Mouse (Mus musculus): ENCODE measurements around the gene Ell. TPM values are rescaled to one million over a fixed set of nuclear protein-coding genes. Genes with fewer than 3 reads are reported as not detected.

The Ell gene
- total RNA-seq, 2 experiments from 2014 or later: 12.5 to 21.8 TPM

DNA sequence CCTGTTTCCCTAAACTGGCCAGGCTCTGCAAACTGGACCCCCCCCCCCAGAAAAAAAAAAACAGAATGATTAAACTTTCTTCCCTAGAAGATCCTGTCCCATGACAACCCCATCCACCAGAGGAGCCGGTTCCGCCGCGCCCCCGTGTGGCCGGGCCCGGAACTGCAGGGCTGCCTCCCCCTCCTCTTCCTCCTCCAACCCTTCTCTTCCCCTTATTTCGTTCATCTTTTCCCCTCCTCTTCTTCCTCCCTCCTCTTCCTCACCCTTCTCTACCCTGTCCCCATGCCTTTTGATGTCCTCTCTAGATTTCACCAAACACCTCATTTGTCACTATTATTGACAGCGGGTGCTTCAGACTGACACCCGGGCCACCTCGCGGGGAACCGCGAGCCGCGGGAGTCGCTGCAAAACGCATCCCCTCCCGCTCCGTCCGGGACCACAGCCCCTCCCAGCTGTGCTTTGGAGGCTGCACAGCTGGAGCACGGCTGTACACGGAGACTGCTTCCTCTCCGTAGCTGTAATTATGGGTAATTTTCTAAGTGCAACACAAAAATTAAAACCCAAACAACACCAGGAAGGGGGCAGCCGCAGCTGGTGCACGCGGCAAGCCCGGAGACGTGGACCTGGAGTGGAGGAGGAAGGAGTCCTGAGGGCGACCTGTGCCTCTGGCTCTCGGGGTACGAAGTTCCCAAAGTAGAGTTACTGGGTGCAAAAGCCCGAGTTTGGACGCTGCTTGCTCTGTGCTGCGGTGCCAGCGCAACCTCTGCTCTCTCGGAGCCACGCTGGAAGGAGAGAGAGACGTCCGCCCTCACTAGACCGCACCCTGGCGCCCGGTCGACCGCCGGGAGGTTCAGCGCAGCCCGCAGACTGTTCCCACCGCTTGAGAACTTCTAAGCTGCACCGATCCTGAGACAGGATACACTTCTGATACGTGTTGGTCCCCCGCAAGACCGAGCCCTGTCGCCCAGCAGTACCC, 71.8 kb downstream of the Ell start:
- peak; percentile 86 for DNase-seq (ENCODE audit: low spot score)

- peak; percentile 90 for DNase-seq (ENCODE audit: low spot score)
Observed at GRCm38 (mm10) chr8:70611849-70612248, 72.6 kb downstream of the Ell start.

DNA sequence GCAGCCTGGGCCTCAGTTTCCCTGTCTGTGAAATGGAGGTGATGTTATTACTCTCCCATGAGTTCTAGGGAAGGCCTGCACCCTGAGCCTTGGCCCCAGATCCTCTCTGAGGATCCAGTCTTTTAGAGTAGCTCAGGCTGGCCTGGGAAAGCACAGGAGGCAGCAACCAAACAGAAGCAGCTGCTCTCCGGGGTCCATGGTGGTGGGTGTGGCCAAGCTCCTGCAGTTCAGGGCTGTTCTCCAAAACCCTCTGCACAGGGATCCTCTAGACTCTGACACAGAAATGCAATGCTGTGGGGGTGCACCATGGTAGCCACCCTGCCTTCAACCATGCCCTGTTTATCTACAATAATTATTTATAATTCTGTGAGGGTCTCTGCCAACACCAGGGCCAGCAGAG, 74.5 kb downstream of the Ell start:
- no peak for DNase-seq (ENCODE audit: low spot score)

DNA sequence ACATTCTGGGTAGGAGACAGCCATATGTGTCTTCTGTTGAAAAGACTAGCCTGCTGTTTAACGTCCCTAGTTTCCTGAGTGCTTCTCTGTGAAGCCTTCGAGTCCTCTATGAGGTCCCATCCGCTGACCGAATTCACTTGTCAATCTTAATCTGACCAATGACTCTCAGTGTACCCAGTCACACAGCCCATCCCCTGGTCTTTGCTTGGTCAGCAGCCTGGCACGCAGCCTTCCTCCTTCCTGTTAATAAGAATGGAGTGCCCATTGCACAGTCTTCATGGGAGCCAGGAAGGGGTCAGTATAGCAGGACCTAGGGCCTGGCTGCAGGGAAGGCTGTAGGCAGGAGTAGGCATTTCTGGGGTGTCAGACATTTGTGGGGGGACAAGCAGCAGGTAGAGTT, 75.2 kb downstream of the Ell start:
- no peak for DNase-seq (ENCODE audit: low spot score)

- no peak for DNase-seq (ENCODE audit: low spot score)
Observed at GRCm38 (mm10) chr8:70615281-70615680, 76.0 kb downstream of the Ell start.

DNA sequence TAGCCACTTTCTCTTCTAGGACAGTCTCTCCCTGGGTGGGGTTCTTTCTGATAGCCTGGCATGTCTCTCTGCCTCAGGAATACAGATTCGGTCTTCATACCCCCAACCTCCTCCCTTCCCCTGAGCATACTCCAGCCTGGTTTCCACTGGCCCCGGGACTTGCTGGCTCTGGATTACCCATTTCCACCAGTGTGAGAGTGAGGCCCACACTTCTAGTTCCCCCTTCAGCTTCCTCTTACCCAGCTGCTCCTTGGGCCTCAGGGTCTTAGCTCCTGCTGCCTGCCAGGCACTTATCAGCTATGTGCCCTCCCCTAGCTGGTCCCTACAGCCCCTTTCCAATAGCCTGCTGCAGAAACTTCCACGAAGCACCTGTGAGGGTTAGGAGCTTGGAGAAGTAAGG, 76.6 kb downstream of the Ell start, which contains the start of gene Lrrc25:
Gene Lrrc25 (plus strand): TSS at position 262 of the 400 bp plus-strand sequence.
- DNase-seq (ENCODE audit: low spot score): no peak

GRCm38 (mm10) chr8:70616645-70617044, 77.4 kb downstream of the Ell start:
- no peak for DNase-seq (ENCODE audit: low spot score)

DNA sequence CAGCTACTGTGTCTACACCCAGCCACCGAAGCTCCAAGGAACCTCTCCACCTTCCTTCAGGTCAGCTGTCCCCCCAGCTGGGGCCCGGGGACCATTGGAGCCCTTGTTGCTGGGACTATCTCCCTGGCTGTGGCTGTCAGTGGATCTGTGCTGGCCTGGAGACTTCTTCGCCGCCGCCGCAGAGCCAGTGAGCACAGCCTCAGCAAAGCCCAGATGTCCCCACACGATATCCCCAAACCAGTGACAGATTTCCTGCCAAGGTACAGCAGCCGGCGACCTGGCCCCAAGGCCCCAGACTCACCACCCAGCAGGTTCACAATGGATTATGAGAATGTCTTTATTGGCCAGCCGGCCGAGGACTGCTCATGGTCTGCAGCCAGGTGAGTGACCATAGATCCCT, 78.7 kb downstream of the Ell start:
- no peak for DNase-seq (ENCODE audit: low spot score)

DNA sequence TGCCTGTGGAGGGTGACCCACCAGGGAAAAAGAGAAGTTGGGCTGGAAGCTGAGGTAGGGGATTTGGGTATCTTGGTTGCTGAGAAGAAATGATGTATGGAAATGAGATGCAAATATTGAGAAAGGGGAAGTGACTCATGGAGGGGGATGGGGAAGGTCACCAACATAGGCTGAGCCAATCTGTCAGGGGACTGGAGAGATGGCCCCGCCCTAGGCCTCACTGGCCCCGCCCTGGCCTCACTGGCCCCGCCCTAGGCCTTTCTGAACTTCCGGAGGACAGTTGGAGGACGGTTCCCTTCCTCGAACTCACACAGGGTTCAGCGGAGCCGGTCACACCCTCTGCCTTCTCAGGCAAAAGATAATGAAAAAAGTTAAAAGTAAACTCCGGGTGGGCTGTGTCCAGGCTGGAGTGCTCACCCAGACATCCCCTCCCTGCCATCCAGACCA, 79.7 kb downstream of the Ell start:
- peak; percentile 54 for DNase-seq (ENCODE audit: low spot score)

DNA sequence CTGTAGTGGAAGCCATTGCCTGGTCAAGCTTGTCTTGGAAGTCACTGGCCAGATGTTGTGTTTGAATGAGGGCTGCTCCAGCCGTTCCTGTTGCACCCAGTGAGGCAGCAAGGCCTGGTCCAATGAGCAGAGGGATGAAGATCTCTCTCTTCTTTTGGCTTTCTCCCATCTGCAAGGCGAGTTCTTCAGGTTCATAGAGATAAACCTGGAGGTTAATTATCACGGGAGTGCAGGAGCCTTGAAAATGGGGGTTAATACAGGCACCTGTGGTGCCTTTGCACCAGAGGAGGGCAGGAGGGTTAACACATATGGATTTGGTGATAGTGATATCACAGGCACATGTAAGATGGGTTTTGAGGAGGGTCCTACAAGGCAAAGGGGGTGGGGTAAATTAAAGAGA, 83.0 kb downstream of the Ell start:
- no peak for DNase-seq (ENCODE audit: low spot score)

- DNase-seq (ENCODE audit: low spot score): peak; percentile 62
Observed at GRCm38 (mm10) chr8:70625104-70625503, 85.8 kb downstream of the Ell start.

DNA sequence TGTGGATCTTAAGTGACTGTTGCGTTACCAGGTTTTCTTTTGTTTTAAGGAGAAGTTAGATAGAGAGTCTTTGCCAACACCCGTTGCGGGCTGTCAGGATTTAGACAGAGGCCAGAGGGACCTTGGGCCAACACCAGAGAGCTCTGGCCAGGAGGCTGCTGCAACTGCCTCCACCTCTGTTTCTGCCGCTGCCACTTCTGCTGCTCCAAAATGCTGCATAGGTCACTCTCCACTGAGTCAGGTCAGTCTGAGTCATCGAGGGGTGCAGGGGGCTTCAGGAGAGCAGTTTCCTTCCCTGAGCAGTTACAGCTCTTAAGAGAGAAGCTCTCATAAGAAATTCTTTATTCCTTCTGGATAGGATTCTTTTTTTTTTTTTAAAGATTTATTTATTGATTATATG, 87.8 kb downstream of the Ell start:
- DNase-seq (ENCODE audit: low spot score): no peak

GRCm38 (mm10) chr8:70628986-70629490, 89.8 kb downstream of the Ell start:
- no peak for DNase-seq (ENCODE audit: low spot score)

GRCm38 (mm10) chr8:70629574-70630531, 90.6 kb downstream of the Ell start:
- DNase-seq (ENCODE audit: low spot score): peak; percentile 85

DNA sequence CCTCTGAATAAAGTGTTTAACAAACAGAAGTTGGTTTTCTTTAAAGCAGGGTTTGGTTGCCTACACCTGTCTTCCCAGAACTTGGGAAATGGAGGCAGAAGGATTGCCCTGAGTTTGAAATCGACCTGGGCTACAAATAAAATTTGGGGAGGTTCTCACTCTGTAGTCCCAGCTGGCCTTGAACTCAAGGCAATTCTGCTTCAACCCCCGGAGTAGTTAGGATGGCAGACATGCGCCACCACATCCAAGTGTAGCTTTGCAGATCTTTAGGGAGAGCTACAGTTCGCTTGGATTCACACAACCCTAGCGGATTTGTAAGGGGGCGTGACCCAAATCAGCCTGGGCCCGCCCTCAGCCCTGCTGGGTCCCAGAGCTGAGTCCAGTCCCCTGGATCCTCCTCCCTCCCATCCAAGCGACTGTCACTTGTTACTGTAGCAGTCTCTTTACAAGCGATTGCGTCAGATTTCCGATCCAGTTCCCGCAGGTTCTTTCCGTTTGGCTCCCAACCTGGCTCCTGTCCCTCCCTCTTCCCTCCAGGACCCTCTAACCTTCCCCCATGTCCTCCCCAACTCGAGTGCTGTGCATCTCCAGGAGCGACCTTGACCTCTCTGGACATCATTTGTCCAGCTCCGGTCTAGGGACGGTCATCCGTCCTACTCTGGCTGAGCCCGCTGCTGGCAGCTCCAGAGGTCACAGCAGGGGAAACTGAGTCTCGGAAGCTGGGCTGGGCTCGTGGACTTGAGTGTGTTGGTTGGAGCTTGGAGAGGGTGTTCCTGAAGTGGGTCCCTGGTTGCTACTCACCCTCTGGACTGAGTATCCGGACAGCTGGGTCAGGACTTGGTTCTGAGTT, 91.5 kb downstream of the Ell start:
- DNase-seq (ENCODE audit: low spot score): peak; percentile 64

DNA sequence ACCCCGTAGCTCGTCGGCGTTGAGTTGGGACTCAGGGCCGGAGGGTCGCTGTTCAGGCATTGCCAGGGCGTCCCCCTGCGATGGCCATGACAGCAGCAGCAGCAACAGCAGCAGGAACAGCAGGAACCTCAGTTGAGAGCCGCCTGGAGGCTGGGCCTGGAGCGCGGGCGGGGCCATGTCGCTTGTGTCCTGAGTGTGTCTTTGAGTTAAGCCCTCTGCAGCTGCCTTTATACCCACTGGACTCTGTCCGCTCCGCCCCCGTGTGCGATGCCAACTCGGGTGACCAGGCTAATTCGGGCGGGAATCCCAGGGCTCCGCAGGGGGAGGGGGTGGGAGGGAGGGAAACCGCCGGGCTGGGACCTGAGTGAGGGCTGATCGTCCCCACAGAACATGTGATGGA, 92.2 kb downstream of the Ell start:
- no peak for DNase-seq (ENCODE audit: low spot score)

- no peak for DNase-seq (ENCODE audit: low spot score)
Observed at GRCm38 (mm10) chr8:70632346-70632892, 93.2 kb downstream of the Ell start, which contains the start of gene Gdf15. Gdf15 (minus strand) TSS chr8:70632456.

- DNase-seq (ENCODE audit: low spot score): peak; percentile 73
Observed at GRCm38 (mm10) chr8:70634066-70634465, 94.8 kb downstream of the Ell start.

GRCm38 (mm10) chr8:70635527-70635926, 96.3 kb downstream of the Ell start:
- DNase-seq (ENCODE audit: low spot score): no peak

GRCm38 (mm10) chr8:70636838-70637237, 97.6 kb downstream of the Ell start:
- no peak for DNase-seq (ENCODE audit: low spot score)

Measured in gastrocnemius, adult 18-20 months (tissue).